11 mouse cellular contexts compared by ENCODE assay signal in the genomic region with DNA sequence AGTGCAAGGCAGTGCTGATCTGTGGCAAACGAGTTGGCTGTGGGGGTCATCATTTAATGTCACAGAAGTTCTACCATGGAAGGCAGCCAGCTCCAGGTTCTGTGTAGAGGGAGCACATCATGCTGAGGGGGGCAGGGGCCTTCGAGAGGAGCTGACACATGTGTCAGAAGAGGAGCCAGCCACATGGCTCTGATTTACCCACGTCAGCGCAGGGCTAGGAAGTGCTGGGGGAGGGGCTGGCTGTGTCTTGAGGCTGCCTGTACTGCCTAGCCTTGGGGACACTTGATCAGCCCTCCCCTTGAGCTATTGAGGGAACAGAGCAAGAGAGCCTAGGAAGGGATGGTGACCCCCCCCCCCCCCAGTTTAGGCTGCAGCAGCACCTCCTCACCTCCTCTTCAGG.
DNase-seq lines count a peak whose midpoint lies in the region; ATAC-seq and TF ChIP-seq lines count a peak whose summit lies in the region.
"Had no signal": no experiment of that assay in that cellular context is flagged by ENCODE, and none has a peak within 500 bp of the region (broad histone marks: within the 10 kb centered on the region; RNA-seq: fewer than 3 reads in every experiment).

No protein-coding gene starts in this region.

- H3K27ac ChIP-seq in layer of hippocampus, adult 2 months, result peak overlapping the region; percentile 69; the same call in 1 of the 2 replicates
- no peak overlapping the region for H3K27ac ChIP-seq in intestine, embryonic 16.5 days (ENCODE audit: low read length)

- no peaks in the 10 kb centered on the region for H3K27me3 ChIP-seq in intestine, embryonic 16.5 days (replicated peaks; ENCODE audit: control insufficient read depth, insufficient read depth, low read length)

- H3K4me1 ChIP-seq in intestine, embryonic 16.5 days (ENCODE audit: control insufficient read depth, insufficient read depth, low read length), result peaks cover 13% of the 10 kb centered on the region

- no peaks in the 10 kb centered on the region for H3K36me3 ChIP-seq in intestine, embryonic 16.5 days (ENCODE audit: control insufficient read depth, insufficient read depth, low read length)

- no peak overlapping the region for H3K4me3 ChIP-seq in layer of hippocampus, adult 2 months
- no peak overlapping the region for H3K4me3 ChIP-seq in intestine, embryonic 16.5 days (ENCODE audit: low read length)

- peak; percentile 61 for DNase-seq in adrenal gland, postnatal 14 days
- no peak for DNase-seq in adrenal gland, postnatal 25 days
- no peak for DNase-seq in layer of hippocampus, adult 2 months (ENCODE audit: low spot score in 2 of 2)
- no peak for DNase-seq in layer of hippocampus, adult 11-12 months (ENCODE audit: low spot score)
- DNase-seq in embryo, embryonic 11 days, result peak; percentile 79
- no peak for DNase-seq in right cerebral cortex, postnatal 10 days (ENCODE audit: low spot score in 2 of 2)
- no peak for DNase-seq in layer of hippocampus, postnatal 10 days (ENCODE audit: low spot score in 2 of 2)
- DNase-seq: cerebellum, adult 11-12 months; gastrocnemius, postnatal 10 days; thymus, postnatal 25 days had no signal

- TF ChIP-seq CTCF in layer of hippocampus, adult 2 months (conservative IDR thresholded peaks at IDR 0.05), result no peak

- 0 out of 2 replicates have a peak overlapping the region, but pooled peaks have one; percentile 23 for H3K9ac ChIP-seq in intestine, embryonic 16.5 days (ENCODE audit: low read depth, low read length)

- H3K9me3 ChIP-seq in intestine, embryonic 16.5 days (ENCODE audit: control insufficient read depth, low read length), result no peaks in the 10 kb centered on the region

- H3K4me2 ChIP-seq in intestine, embryonic 16.5 days (ENCODE audit: low read depth, low read length), result no peak overlapping the region

- WGBS in intestine, embryonic 16.5 days, result 41% methylated on average over 4 of the region's 4 CpGs

- ATAC-seq in intestine, embryonic 16.5 days, result peak; percentile 49

Comparison
In these comparisons a context has a peak if more than half of its experiments do, and no peak if none do; other contexts are left out.
1. DNase-seq: peak in adrenal gland, postnatal 14 days (single experiment) and embryo, embryonic 11 days (single experiment); none in adrenal gland, postnatal 25 days (single experiment), layer of hippocampus, adult 2 months (0 of 2), layer of hippocampus, adult 11-12 months (single experiment), right cerebral cortex, postnatal 10 days (0 of 2) and layer of hippocampus, postnatal 10 days (0 of 2).